Mouse (Mus musculus) neural tube, embryonic 11.5 days (tissue): ENCODE results near the gene Apol9a. TPM values are rescaled to one million over a fixed set of nuclear protein-coding genes. Genes with fewer than 3 reads are reported as not detected.

Source experiments
- ATAC-seq: fragments of 200-750 bp; cut with Nextera tagmentation; 2 replicates; pipeline ENCODE4 v1.8.0; 2017; ENCODE audit warnings: moderate number of reproducible peaks, mild to moderate bottlenecking, moderate TSS enrichment, moderate library complexity; ENCODE audit not compliant: insufficient read depth, low FRiP score, low TSS enrichment
- DNase-seq: peaks from one replicate; pipeline ENCODE4 v3.0.0-alpha.2; 2015; ENCODE audit warnings: low spot score
- H3K27ac ChIP-seq: fragments of 300-500 bp; sonication (generic); 2 replicates; pipeline ENCODE4 v1.5.1; 2014; ENCODE audit warnings: low read depth, mild to moderate bottlenecking, low read length
- H3K27me3 ChIP-seq: fragments of 300-500 bp; sonication (generic); 2 replicates; pipeline ENCODE4 v1.6.1; 2014; ENCODE audit warnings: mild to moderate bottlenecking, low read length, mixed read lengths; ENCODE audit not compliant: control insufficient read depth, insufficient read depth
- H3K36me3 ChIP-seq: fragments of 300-500 bp; sonication (generic); 2 replicates; pipeline ENCODE4 v1.6.1; 2014; ENCODE audit warnings: mild to moderate bottlenecking, low read length, moderate library complexity, mixed read lengths; ENCODE audit not compliant: control insufficient read depth, insufficient read depth
- H3K4me1 ChIP-seq: fragments of 300-500 bp; sonication (generic); 2 replicates; pipeline ENCODE4 v1.6.1; 2014; ENCODE audit warnings: low read length, mixed read lengths; ENCODE audit not compliant: control insufficient read depth, insufficient read depth
- H3K4me2 ChIP-seq: fragments of 300-500 bp; sonication (generic); 2 replicates; pipeline ENCODE4 v1.6.1; 2014; ENCODE audit warnings: low read depth, mild to moderate bottlenecking, moderate library complexity
- H3K4me3 ChIP-seq: fragments of 300-500 bp; sonication (generic); 2 replicates; pipeline ENCODE4 v1.5.1; 2014; ENCODE audit warnings: low read depth, low read length
- H3K9ac ChIP-seq: fragments of 300-500 bp; sonication (generic); 2 replicates; pipeline ENCODE4 v1.6.1; 2014; ENCODE audit warnings: mild to moderate bottlenecking, low read length
- H3K9me3 ChIP-seq: fragments of 300-500 bp; sonication (generic); 2 replicates; pipeline ENCODE4 v1.6.1; 2016; ENCODE audit warnings: low read length; ENCODE audit not compliant: control insufficient read depth
- WGBS: fragments of 180-500 bp; shearing (Covaris S2); extraction: QIAGEN DNeasy Blood & Tissue Kit; methylation state at CpG from one replicate; pipeline ENCODE4 v1.1.7; 2014; 5-methylcytosine and 5-hydroxymethylcytosine counted together
- polyA plus RNA-seq: library from polyadenylated mRNA; unstranded; fragments of >200 nt; fragmentation: Nextera tagmentation; extraction: Ambion mirVana; gene quantifications from 2 replicates; pipeline ENCODE4 v1.2.1, GENCODE M21; 2014

Apol9a gene
- polyA plus RNA-seq, 1 experiment from 2014 or later, result not detected

- 23% methylated on average over 6 of the region's 6 CpGs for WGBS
- DNase-seq (no peak), ATAC-seq (peak; percentile 40; the same call in 1 of the 2 replicates)
- no peaks in the 10 kb centered on the region for H3K36me3 ChIP-seq
- H3K9ac ChIP-seq, result peak overlapping the region; percentile 72
- H3K4me3 ChIP-seq, result peak overlapping the region; percentile 23
- no peaks in the 10 kb centered on the region for H3K27me3 ChIP-seq
- peak overlapping the region; percentile 56 for H3K27ac ChIP-seq
- no peaks in the 10 kb centered on the region for H3K9me3 ChIP-seq
- H3K4me2 ChIP-seq, result peak overlapping the region; percentile 53
- H3K4me1 ChIP-seq, result peaks cover 35% of the 10 kb centered on the region
Observed at GRCm38 (mm10) chr15:77359084-77359483, 51.9 kb downstream of the Apol9a start.

- Histone ChIP-seq H3K4me3 (peak overlapping the region; percentile 23), H3K4me1 (peaks cover 40% of the 10 kb centered on the region), H3K27me3 (no peaks in the 10 kb centered on the region), H3K9ac (peak overlapping the region; percentile 72), H3K9me3 (no peaks in the 10 kb centered on the region), H3K4me2 (peak overlapping the region; percentile 53), H3K36me3 (no peaks in the 10 kb centered on the region), H3K27ac (peak overlapping the region; percentile 56)
- ATAC-seq (peak; percentile 89), DNase-seq (peak; percentile 92)
- 2% methylated on average over 27 of the region's 29 CpGs for WGBS
Observed at GRCm38 (mm10) chr15:77358320-77359040, 52.5 kb downstream of the Apol9a start.

GRCm38 (mm10) chr15:77356248-77356810 is 54.6 kb downstream of the Apol9a start:
- peaks cover 33% of the 10 kb centered on the region for H3K4me1 ChIP-seq
- ATAC-seq, result 0 out of 2 replicates have a peak, but pooled peaks have one; percentile 22
- H3K27me3 ChIP-seq, result no peaks in the 10 kb centered on the region
- no peaks in the 10 kb centered on the region for H3K9me3 ChIP-seq
- peak; percentile 52 for DNase-seq
- H3K4me2 ChIP-seq, result 0 out of 2 replicates have a peak overlapping the region, but pooled peaks have one; percentile 4
- WGBS, result 6% methylated on average over 11 of the region's 11 CpGs
- H3K27ac ChIP-seq, result peak overlapping the region; percentile 17; the same call in 1 of the 2 replicates
- no peak overlapping the region for H3K4me3 ChIP-seq
- peak overlapping the region; percentile 30 for H3K9ac ChIP-seq
- H3K36me3 ChIP-seq, result no peaks in the 10 kb centered on the region

GRCm38 (mm10) chr15:77354848-77355551 is 55.9 kb downstream of the Apol9a start:
- H3K27ac ChIP-seq, result 0 out of 2 replicates have a peak overlapping the region, but pooled peaks have one; percentile 39
- no peaks in the 10 kb centered on the region for H3K27me3 ChIP-seq
- H3K36me3 ChIP-seq, result no peaks in the 10 kb centered on the region
- no peak overlapping the region for H3K4me2 ChIP-seq
- H3K9me3 ChIP-seq, result no peaks in the 10 kb centered on the region
- WGBS, result 57% methylated on average over 6 of the region's 6 CpGs
- peaks cover 33% of the 10 kb centered on the region for H3K4me1 ChIP-seq
- 0 out of 2 replicates have a peak overlapping the region, but pooled peaks have one; percentile 4 for H3K9ac ChIP-seq
- ATAC-seq (no peak), DNase-seq (no peak)
- no peak overlapping the region for H3K4me3 ChIP-seq

- DNase-seq, result no peak
- no peaks in the 10 kb centered on the region for H3K36me3 ChIP-seq
- no peak overlapping the region for H3K27ac ChIP-seq
- no peak overlapping the region for H3K4me3 ChIP-seq
- no peaks in the 10 kb centered on the region for H3K9me3 ChIP-seq
- ATAC-seq, result no peak
- no peaks in the 10 kb centered on the region for H3K27me3 ChIP-seq
- H3K4me1 ChIP-seq, result peaks cover 31% of the 10 kb centered on the region
- 62% methylated on average over 4 of the region's 4 CpGs for WGBS
- H3K9ac ChIP-seq, result no peak overlapping the region
- no peak overlapping the region for H3K4me2 ChIP-seq
Observed at GRCm38 (mm10) chr15:77354496-77354847, 56.5 kb downstream of the Apol9a start.

Other genes starting within 250 kb of the Apol9a start
- gene Rbfox2, start 104.1 kb downstream of the Apol9a start, polyA plus RNA-seq, result 123 and 125 TPM in 2 replicates
- not detected in 2 replicates for gene Apol7a, start 12.0 kb downstream of the Apol9a start, polyA plus RNA-seq
- not detected in 2 replicates for gene Apol7b, start 36.4 kb upstream of the Apol9a start, polyA plus RNA-seq
- not detected in 2 replicates for gene Apol10a, start 65.9 kb upstream of the Apol9a start, polyA plus RNA-seq
- not detected in 2 replicates for gene Apol11a, start 97.1 kb upstream of the Apol9a start, polyA plus RNA-seq
- not detected in 2 replicates for gene Apol7c, start 122.2 kb upstream of the Apol9a start, polyA plus RNA-seq
- not detected in 2 replicates for gene 1700025B11Rik, start 150.8 kb upstream of the Apol9a start, polyA plus RNA-seq
- not detected in 2 replicates for gene Apol10b, start 185.0 kb upstream of the Apol9a start, polyA plus RNA-seq
- gene Gm36245, start 188.1 kb upstream of the Apol9a start, polyA plus RNA-seq, result not detected in 2 replicates
- not detected in 2 replicates for gene Apol11b, start 232.2 kb upstream of the Apol9a start, polyA plus RNA-seq